Mouse (Mus musculus): ENCODE results near the gene Rptor.

Gene Rptor

GRCm38 (mm10) chr11:119934773-119935172 is 332.1 kb downstream of the Rptor start:
- DNase-seq (ENCODE audit: low spot score): no peak

- peak; percentile 38 for DNase-seq (ENCODE audit: low spot score)
Measured at GRCm38 (mm10) chr11:119935457-119935856, 332.8 kb downstream of the Rptor start.

GRCm38 (mm10) chr11:119936456-119936855 is 333.8 kb downstream of the Rptor start:
- DNase-seq (ENCODE audit: low spot score): no peak

- DNase-seq (ENCODE audit: low spot score): no peak
Measured at GRCm38 (mm10) chr11:119937216-119937615, 334.5 kb downstream of the Rptor start.

GRCm38 (mm10) chr11:119937772-119938502 is 335.2 kb downstream of the Rptor start:
- DNase-seq (ENCODE audit: low spot score): no peak

GRCm38 (mm10) chr11:119939073-119939710 is 336.5 kb downstream of the Rptor start:
- DNase-seq (ENCODE audit: low spot score): no peak

GRCm38 (mm10) chr11:119939711-119940106 is 337.0 kb downstream of the Rptor start:
- DNase-seq (ENCODE audit: low spot score): no peak

GRCm38 (mm10) chr11:119940142-119940541 is 337.4 kb downstream of the Rptor start:
- DNase-seq (ENCODE audit: low spot score): no peak

- DNase-seq (ENCODE audit: low spot score): no peak
Measured at GRCm38 (mm10) chr11:119941794-119942193, 339.1 kb downstream of the Rptor start.

GRCm38 (mm10) chr11:119942201-119942726 is 339.6 kb downstream of the Rptor start:
- no peak for DNase-seq (ENCODE audit: low spot score)

- DNase-seq (ENCODE audit: low spot score): peak; percentile 96
Measured at GRCm38 (mm10) chr11:119942727-119943427, 340.2 kb downstream of the Rptor start, which contains the start of gene Baiap2. Baiap2 (plus strand) TSS chr11:119942763.

- peak; percentile 20 for DNase-seq (ENCODE audit: low spot score)
Measured at GRCm38 (mm10) chr11:119943428-119943988, 340.8 kb downstream of the Rptor start.

- DNase-seq (ENCODE audit: low spot score): no peak
Measured at GRCm38 (mm10) chr11:119945343-119945742, 342.6 kb downstream of the Rptor start.

- no peak for DNase-seq (ENCODE audit: low spot score)
Measured at GRCm38 (mm10) chr11:119947426-119947825, 344.7 kb downstream of the Rptor start.

- DNase-seq (ENCODE audit: low spot score): no peak
Measured at GRCm38 (mm10) chr11:119947897-119948296, 345.2 kb downstream of the Rptor start.

GRCm38 (mm10) chr11:119948305-119948704 is 345.6 kb downstream of the Rptor start:
- no peak for DNase-seq (ENCODE audit: low spot score)

- no peak for DNase-seq (ENCODE audit: low spot score)
Measured at GRCm38 (mm10) chr11:119948803-119949202, 346.1 kb downstream of the Rptor start.
